Mouse (Mus musculus) ES-Bruce4 (cell line): ENCODE measurements around the gene Pank4. TPM values are rescaled to one million over a fixed set of nuclear protein-coding genes. Genes with fewer than 3 reads are reported as not detected.
A peak's percentile ranks its signal among the peaks of the same experiment; 100 is the strongest.

Source experiments
- H3K27ac ChIP-seq: 2 replicates; pipeline ENCODE4 v1.5.1; 2012; ENCODE audit warnings: low read length, inconsistent platforms; ENCODE audit not compliant: insufficient read depth
- H3K27me3 ChIP-seq: 2 replicates; pipeline ENCODE4 v1.6.1; 2012; ENCODE audit warnings: mild to moderate bottlenecking, low read length, inconsistent platforms; ENCODE audit not compliant: control insufficient read depth, poor library complexity, insufficient read depth, severe bottlenecking
- H3K36me3 ChIP-seq: 2 replicates; pipeline ENCODE4 v1.6.1; 2012; ENCODE audit warnings: inconsistent platforms, mild to moderate bottlenecking, low read length, moderate library complexity; ENCODE audit not compliant: control insufficient read depth, poor library complexity, insufficient read depth, severe bottlenecking
- H3K4me1 ChIP-seq: one replicate; pipeline ENCODE4 v1.8.1; 2011; ENCODE audit warnings: low read length; ENCODE audit not compliant: control insufficient read depth, insufficient read depth
- H3K4me3 ChIP-seq: 2 replicates; pipeline ENCODE4 v1.5.1; 2011; ENCODE audit warnings: low read depth, mild to moderate bottlenecking, low read length
- H3K9ac ChIP-seq: 2 replicates; pipeline ENCODE4 v1.6.1; 2012; ENCODE audit warnings: low read depth, mild to moderate bottlenecking, inconsistent platforms; ENCODE audit not compliant: poor library complexity, severe bottlenecking
- H3K9me3 ChIP-seq: replicated peaks from 2 replicates; pipeline ENCODE4 v1.6.1; 2012; ENCODE audit warnings: mild to moderate bottlenecking, low read length, inconsistent platforms; ENCODE audit not compliant: control insufficient read depth, poor library complexity, insufficient read depth, severe bottlenecking
- CTCF ChIP-seq: IDR thresholded peaks from one replicate; pipeline ENCODE4 v1.8.1; 2011; ENCODE audit warnings: low read depth, low read length
- EP300 ChIP-seq: IDR thresholded peaks from 2 replicates; pipeline ENCODE4 v1.6.1; 2011; ENCODE audit warnings: low read depth, low read length; ENCODE audit not compliant: insufficient read depth
- POLR2A ChIP-seq: IDR thresholded peaks from one replicate; pipeline ENCODE4 v1.8.1; 2011; ENCODE audit warnings: low read length; ENCODE audit not compliant: insufficient read depth
- polyA plus RNA-seq: library from polyadenylated mRNA; stranded (reverse); fragments of >200 nt; gene quantifications from 2 replicates; pipeline ENCODE4 v1.2.4, GENCODE M21; 2011; ENCODE audit warnings: low read depth; ENCODE audit not compliant: missing spikeins, insufficient read depth, insufficient read length

Gene Pank4
- polyA plus RNA-seq, 1 experiment = 21.5 TPM

DNA sequence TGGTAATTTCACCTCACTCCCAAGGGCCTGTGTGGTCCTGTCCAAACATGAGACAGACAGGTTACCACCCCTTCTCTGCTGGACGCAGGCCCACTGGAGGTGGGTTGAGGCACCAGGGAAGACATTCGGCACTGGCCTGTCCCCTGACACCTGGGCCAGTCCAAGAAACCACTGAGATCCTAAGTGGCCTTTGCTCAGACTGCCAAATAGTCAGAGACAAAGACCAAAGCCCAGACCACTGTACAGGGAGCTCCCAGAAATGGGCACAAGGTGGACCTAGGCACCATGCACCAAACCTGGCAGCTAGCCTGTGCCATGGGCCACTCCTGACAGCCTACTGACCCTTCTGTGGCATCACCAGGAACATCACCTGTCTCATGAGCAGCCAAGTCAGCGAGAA, 45.3 kb downstream of the Pank4 start:
- Histone ChIP-seq H3K27me3 (no peaks in the 10 kb centered on the region), H3K4me3 (no peak overlapping the region), H3K27ac (no peak overlapping the region), H3K9me3 (no peaks in the 10 kb centered on the region), H3K36me3 (no peaks in the 10 kb centered on the region), H3K4me1 (no peaks in the 10 kb centered on the region), H3K9ac (no peak overlapping the region)
- TF ChIP-seq EP300 = no peak
- TF ChIP-seq CTCF = no peak
- TF ChIP-seq POLR2A = no peak

DNA sequence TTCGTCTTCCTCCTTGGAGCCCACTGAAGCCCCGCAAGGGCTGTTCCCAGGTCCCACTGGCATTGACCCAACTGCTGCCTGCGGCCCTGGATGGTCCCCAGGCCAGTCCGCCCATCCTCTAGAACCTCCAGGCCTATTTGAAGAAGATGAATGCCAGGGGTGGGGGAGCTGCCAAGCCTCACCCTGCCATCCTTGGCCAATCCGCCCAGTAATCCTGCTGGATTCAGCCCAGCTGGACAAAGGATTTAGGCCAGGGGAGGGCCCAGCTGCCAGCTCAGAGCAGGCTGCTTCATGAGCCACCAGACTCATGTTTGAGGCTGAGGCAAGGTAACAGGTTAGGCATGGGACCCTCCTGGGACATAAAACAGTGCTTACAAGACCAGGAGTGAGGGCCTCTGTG, 46.9 kb downstream of the Pank4 start:
- H3K9me3 ChIP-seq = no peaks in the 10 kb centered on the region
- H3K9ac ChIP-seq = no peak overlapping the region
- H3K27ac ChIP-seq = no peak overlapping the region
- no peak for TF ChIP-seq POLR2A
- no peak for TF ChIP-seq EP300
- no peak for TF ChIP-seq CTCF
- H3K4me3 ChIP-seq = no peak overlapping the region
- H3K36me3 ChIP-seq = no peaks in the 10 kb centered on the region
- no peaks in the 10 kb centered on the region for H3K4me1 ChIP-seq
- H3K27me3 ChIP-seq = no peaks in the 10 kb centered on the region

DNA sequence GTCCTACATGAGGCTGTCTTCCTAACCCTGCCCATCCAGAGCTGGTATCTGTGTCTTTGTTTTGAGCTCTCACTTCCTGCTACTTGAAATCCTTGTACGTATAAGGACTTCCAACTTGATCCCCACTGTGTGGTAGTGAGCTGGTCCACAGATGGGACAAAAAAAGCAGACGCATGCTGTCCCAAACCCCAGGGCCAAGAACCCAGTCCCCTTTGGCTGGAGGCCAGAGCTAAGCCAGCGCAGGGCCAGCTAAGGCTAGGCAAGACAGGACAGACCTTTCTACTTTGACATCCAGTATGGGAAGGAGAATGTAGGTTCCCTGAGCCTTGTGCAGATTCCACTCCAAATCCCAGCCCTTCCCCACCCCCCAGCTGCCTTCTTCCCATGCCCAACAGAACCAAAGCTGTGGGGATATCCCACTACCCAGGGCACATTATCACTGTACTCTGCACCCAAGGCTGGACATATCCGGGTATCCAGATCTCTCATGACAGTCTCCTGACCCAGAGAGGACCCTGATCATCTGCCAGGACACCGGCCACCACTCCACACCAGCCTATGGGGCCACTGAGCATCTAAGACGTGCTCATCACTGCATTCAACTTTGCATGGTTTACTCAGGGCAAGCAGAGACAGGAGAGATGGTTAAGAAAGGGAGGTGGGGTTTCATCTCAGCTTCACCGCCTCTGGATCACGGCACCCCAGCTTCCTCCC, 47.5 kb downstream of the Pank4 start:
- Histone ChIP-seq H3K27me3 (no peaks in the 10 kb centered on the region), H3K9me3 (no peaks in the 10 kb centered on the region), H3K4me3 (no peak overlapping the region), H3K27ac (no peak overlapping the region), H3K4me1 (no peaks in the 10 kb centered on the region), H3K36me3 (no peaks in the 10 kb centered on the region), H3K9ac (no peak overlapping the region)
- TF ChIP-seq EP300 (no peak), POLR2A (no peak), CTCF (no peak)

DNA sequence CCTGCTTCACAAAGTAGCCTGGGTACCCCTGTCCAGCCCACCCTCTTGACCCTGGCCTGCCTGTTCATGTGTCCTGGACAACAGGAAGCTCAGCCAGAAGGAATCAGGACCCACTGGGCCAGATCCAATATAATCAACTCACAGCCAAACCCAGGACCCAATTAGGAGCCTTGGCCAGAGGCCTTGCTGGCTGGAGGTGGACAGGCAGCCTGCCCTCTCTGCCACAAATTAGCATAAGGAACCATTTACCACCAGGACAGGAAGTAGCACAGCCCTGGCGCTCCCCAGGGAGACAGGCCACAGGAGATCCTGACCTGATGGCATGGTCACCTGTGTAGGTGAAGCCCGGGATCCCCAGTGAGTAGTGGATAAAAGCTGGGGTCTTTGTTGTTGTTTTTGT, 48.2 kb downstream of the Pank4 start:
- Histone ChIP-seq H3K9ac (no peak overlapping the region), H3K27me3 (no peaks in the 10 kb centered on the region), H3K4me3 (no peak overlapping the region), H3K36me3 (no peaks in the 10 kb centered on the region), H3K27ac (no peak overlapping the region), H3K4me1 (no peaks in the 10 kb centered on the region), H3K9me3 (no peaks in the 10 kb centered on the region)
- no peak for TF ChIP-seq EP300
- no peak for TF ChIP-seq POLR2A
- TF ChIP-seq CTCF = no peak

DNA sequence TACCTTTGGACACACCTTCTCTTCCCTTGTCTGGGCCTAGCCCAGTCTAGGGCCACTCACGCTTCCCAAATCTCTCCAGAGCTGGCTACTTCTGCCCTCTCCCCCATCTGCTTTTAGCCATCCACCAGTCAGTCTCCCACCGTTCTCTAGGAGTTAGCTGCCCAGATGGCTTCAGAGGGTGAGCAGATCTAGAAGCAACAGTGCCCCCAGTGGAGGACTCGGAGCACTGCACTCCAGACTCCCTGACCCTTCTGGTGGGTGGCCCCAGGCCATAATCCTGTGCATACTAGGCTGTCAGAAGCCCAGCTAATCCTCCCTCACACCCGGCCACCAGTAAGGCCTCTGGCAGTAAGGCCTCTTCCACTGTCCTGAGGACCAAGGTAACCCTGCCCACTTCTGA, 48.9 kb downstream of the Pank4 start:
- no peaks in the 10 kb centered on the region for H3K27me3 ChIP-seq
- no peaks in the 10 kb centered on the region for H3K36me3 ChIP-seq
- no peak for TF ChIP-seq POLR2A
- TF ChIP-seq CTCF = peak; percentile 90
- no peak for TF ChIP-seq EP300
- no peak overlapping the region for H3K9ac ChIP-seq
- no peaks in the 10 kb centered on the region for H3K9me3 ChIP-seq
- H3K4me1 ChIP-seq = no peaks in the 10 kb centered on the region
- no peak overlapping the region for H3K27ac ChIP-seq
- no peak overlapping the region for H3K4me3 ChIP-seq

DNA sequence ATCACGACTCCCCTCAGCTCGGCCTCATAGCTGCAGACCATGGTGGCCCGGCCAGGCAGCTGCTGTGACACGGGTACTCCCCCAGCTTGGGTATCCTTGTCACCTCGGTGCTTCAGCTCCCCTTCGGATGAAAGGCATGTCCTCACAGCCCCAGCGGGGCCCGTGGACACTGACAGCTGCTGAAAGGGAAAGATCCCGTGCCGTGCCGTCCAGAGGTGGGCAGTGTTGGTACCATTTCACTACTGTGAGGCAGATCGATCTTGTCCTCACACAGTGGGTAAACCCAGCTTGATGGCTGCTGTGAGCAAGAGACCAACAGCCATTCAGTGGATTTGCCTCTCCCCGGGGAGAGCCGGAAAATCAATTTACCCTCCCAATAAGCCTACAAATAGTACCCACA, 50.3 kb downstream of the Pank4 start:
- Histone ChIP-seq H3K4me3 (no peak overlapping the region), H3K36me3 (no peaks in the 10 kb centered on the region), H3K27ac (no peak overlapping the region), H3K9me3 (no peaks in the 10 kb centered on the region), H3K27me3 (no peaks in the 10 kb centered on the region), H3K4me1 (no peaks in the 10 kb centered on the region), H3K9ac (no peak overlapping the region)
- no peak for TF ChIP-seq EP300
- no peak for TF ChIP-seq CTCF
- no peak for TF ChIP-seq POLR2A
